Mouse (Mus musculus) embryonic fibroblast, embryonic 13.5 days (primary cell): Measurements from ENCODE around the gene Cep162.

Experiments
- CTCF ChIP-seq: IDR thresholded peaks from 2 replicates; pipeline ENCODE4 v1.5.1; 2011; ENCODE audit warnings: mild to moderate bottlenecking, control low read depth, low read length, moderate library complexity, borderline replicate concordance; ENCODE audit not compliant: insufficient read depth
- POLR2A ChIP-seq: IDR thresholded peaks from 2 replicates; pipeline ENCODE4 v1.6.1; 2011; ENCODE audit warnings: low read depth, mild to moderate bottlenecking, control low read depth, low read length, moderate library complexity

GRCm38 (mm10) chr9:87197277-87197676 lies 58.1 kb downstream of the Cep162 start:
- no peak for TF ChIP-seq CTCF
- no peak for TF ChIP-seq POLR2A
